ENCODE assay signal across 25 mouse cellular contexts in genomic region chr4:47140301-47140700, GRCm38 (mm10). TPM values are rescaled to one million over a fixed set of nuclear protein-coding genes. Genes with fewer than 3 reads are reported as not detected.
DNase-seq lines count a peak whose midpoint lies in the region; ATAC-seq lines count a peak whose summit lies in the region.
"Had no signal": no experiment of that assay in that cellular context is flagged by ENCODE, and none has a peak within 500 bp of the region (broad histone marks: within the 10 kb centered on the region; RNA-seq: fewer than 3 reads in every experiment).

No protein-coding gene starts in this region.

- no peak overlapping the region for H3K9ac ChIP-seq in forebrain, embryonic 11.5 days (ENCODE audit: low read length)
- H3K9ac ChIP-seq in heart, embryonic 12.5 days = no peak overlapping the region
- no peak overlapping the region for H3K9ac ChIP-seq in neural tube, embryonic 12.5 days
- H3K9ac ChIP-seq in neural tube, embryonic 15.5 days (replicated peaks) = no peak overlapping the region
- H3K9ac ChIP-seq: forebrain, embryonic 12.5 days; forebrain, embryonic 15.5 days; hindbrain, embryonic 13.5 days had no signal

- H3K36me3 ChIP-seq in forebrain, embryonic 10.5 days (replicated peaks) = no peaks in the 10 kb centered on the region
- H3K36me3 ChIP-seq in forebrain, embryonic 11.5 days (ENCODE audit: control insufficient read depth, insufficient read depth, low read length) = no peaks in the 10 kb centered on the region
- no peaks in the 10 kb centered on the region for H3K36me3 ChIP-seq in heart, embryonic 12.5 days
- no peaks in the 10 kb centered on the region for H3K36me3 ChIP-seq in neural tube, embryonic 12.5 days
- no peaks in the 10 kb centered on the region for H3K36me3 ChIP-seq in neural tube, embryonic 15.5 days
- H3K36me3 ChIP-seq: forebrain, embryonic 12.5 days; forebrain, embryonic 15.5 days; heart, embryonic 10.5 days; hindbrain, embryonic 13.5 days had no signal

- peak overlapping the region; percentile 77; the same call in 1 of the 2 replicates for H3K27ac ChIP-seq in forebrain, embryonic 10.5 days
- H3K27ac ChIP-seq in forebrain, embryonic 11.5 days (ENCODE audit: low read depth, low read length) = no peak overlapping the region
- no peak overlapping the region for H3K27ac ChIP-seq in heart, embryonic 12.5 days (ENCODE audit: poor library complexity, severe bottlenecking)
- no peak overlapping the region for H3K27ac ChIP-seq in neural tube, embryonic 12.5 days
- H3K27ac ChIP-seq in neural tube, embryonic 15.5 days (replicated peaks) = no peak overlapping the region
- H3K27ac ChIP-seq: forebrain, embryonic 12.5 days; forebrain, embryonic 15.5 days; hindbrain, embryonic 13.5 days; hindbrain, postnatal 0 days had no signal

- intact Hi-C loops in heart, postnatal 25 days (cut with DNase I) = no loop called here

- peaks cover 36% of the 10 kb centered on the region for H3K4me1 ChIP-seq in forebrain, embryonic 10.5 days
- no peaks in the 10 kb centered on the region; the same call in 1 of the 2 replicates for H3K4me1 ChIP-seq in forebrain, embryonic 11.5 days (replicated peaks; ENCODE audit: control insufficient read depth, insufficient read depth, low read length)
- peaks cover 15% of the 10 kb centered on the region; the same call in 1 of the 2 replicates for H3K4me1 ChIP-seq in heart, embryonic 12.5 days (replicated peaks)
- peaks cover 6% of the 10 kb centered on the region for H3K4me1 ChIP-seq in neural tube, embryonic 12.5 days
- H3K4me1 ChIP-seq in neural tube, embryonic 15.5 days = peaks cover 15% of the 10 kb centered on the region
- H3K4me1 ChIP-seq: forebrain, embryonic 15.5 days had no signal

- no peak for ATAC-seq in forebrain, embryonic 11.5 days (replicated peaks; ENCODE audit: low FRiP score)
- peak; percentile 33; the same call in 1 of the 2 replicates for ATAC-seq in heart, embryonic 12.5 days (ENCODE audit: insufficient number of reproducible peaks, low FRiP score)
- 0 out of 2 replicates have a peak, but pooled peaks have one; percentile 37 for ATAC-seq in neural tube, embryonic 12.5 days (ENCODE audit: low FRiP score, low read depth)
- no peak for ATAC-seq in neural tube, embryonic 15.5 days (ENCODE audit: low FRiP score)
- ATAC-seq: activated CD4-positive, CD25-positive, alpha-beta regulatory T cell, adult 4 months; forebrain, embryonic 15.5 days; inflammation-experienced regulatory T-cells, adult 6 months had no signal

- H3K9me3 ChIP-seq in forebrain, embryonic 10.5 days = no peaks in the 10 kb centered on the region
- H3K9me3 ChIP-seq in forebrain, embryonic 11.5 days (ENCODE audit: control insufficient read depth, low read length) = no peaks in the 10 kb centered on the region
- no peaks in the 10 kb centered on the region for H3K9me3 ChIP-seq in heart, embryonic 12.5 days (replicated peaks)
- H3K9me3 ChIP-seq in neural tube, embryonic 12.5 days = no peaks in the 10 kb centered on the region
- no peaks in the 10 kb centered on the region for H3K9me3 ChIP-seq in neural tube, embryonic 15.5 days (replicated peaks)
- H3K9me3 ChIP-seq: forebrain, embryonic 12.5 days; forebrain, embryonic 15.5 days; heart, embryonic 10.5 days; hindbrain, embryonic 13.5 days had no signal

- no peak for DNase-seq in forebrain, embryonic 10.5 days (ENCODE audit: extremely low spot score, low spot score)
- no peak for DNase-seq in forebrain, embryonic 11.5 days (ENCODE audit: low spot score)
- DNase-seq in heart, postnatal 25 days (ENCODE audit: low spot score) = no peak
- peak; percentile 24 for DNase-seq in kidney, adult 9 months
- no peak for DNase-seq in kidney, postnatal 25 days
- DNase-seq: adrenal gland, adult 8-10 months; adrenal gland, postnatal 25 days; cerebellum, adult 11-12 months; cerebellum, adult 8-10 months; cerebellum, postnatal 10 days; cerebellum, postnatal 36 days; embryo, embryonic 11 days; gastrocnemius, postnatal 10 days had no signal

- 92% methylated on average over 3 of the region's 3 CpGs for WGBS in forebrain, embryonic 10.5 days
- WGBS in forebrain, embryonic 11.5 days = 84% methylated on average over 3 of the region's 3 CpGs
- 77% methylated on average over 3 of the region's 3 CpGs for WGBS in heart, embryonic 12.5 days
- WGBS in neural tube, embryonic 12.5 days = 81% methylated on average over 3 of the region's 3 CpGs
- 90% methylated on average over 3 of the region's 3 CpGs for WGBS in neural tube, embryonic 15.5 days

- no peak overlapping the region for H3K4me3 ChIP-seq in forebrain, embryonic 10.5 days
- H3K4me3 ChIP-seq in forebrain, embryonic 11.5 days (ENCODE audit: low read depth, low read length) = no peak overlapping the region
- H3K4me3 ChIP-seq in heart, embryonic 12.5 days = no peak overlapping the region
- H3K4me3 ChIP-seq in neural tube, embryonic 12.5 days = no peak overlapping the region
- no peak overlapping the region for H3K4me3 ChIP-seq in neural tube, embryonic 15.5 days (replicated peaks)
- H3K4me3 ChIP-seq: forebrain, embryonic 12.5 days; forebrain, embryonic 15.5 days; heart, adult 2 months; heart, embryonic 10.5 days; hindbrain, embryonic 13.5 days had no signal

- H3K4me2 ChIP-seq in forebrain, embryonic 11.5 days (ENCODE audit: low read depth, low read length, severe bottlenecking) = no peak overlapping the region
- no peak overlapping the region for H3K4me2 ChIP-seq in heart, embryonic 12.5 days
- H3K4me2 ChIP-seq in neural tube, embryonic 12.5 days (replicated peaks) = no peak overlapping the region
- H3K4me2 ChIP-seq in neural tube, embryonic 15.5 days = no peak overlapping the region
- H3K4me2 ChIP-seq: forebrain, embryonic 12.5 days; forebrain, embryonic 15.5 days; hindbrain, embryonic 13.5 days had no signal

- H3K27me3 ChIP-seq in forebrain, embryonic 10.5 days (ENCODE audit: poor library complexity, severe bottlenecking) = no peaks in the 10 kb centered on the region
- H3K27me3 ChIP-seq in forebrain, embryonic 11.5 days (ENCODE audit: control insufficient read depth, insufficient read depth, low read length) = no peaks in the 10 kb centered on the region
- no peaks in the 10 kb centered on the region for H3K27me3 ChIP-seq in heart, embryonic 12.5 days (replicated peaks)
- no peaks in the 10 kb centered on the region for H3K27me3 ChIP-seq in neural tube, embryonic 12.5 days (replicated peaks)
- no peaks in the 10 kb centered on the region for H3K27me3 ChIP-seq in neural tube, embryonic 15.5 days (replicated peaks)
- H3K27me3 ChIP-seq: forebrain, embryonic 12.5 days; forebrain, embryonic 15.5 days had no signal

RNA-seq across cellular contexts. Expression of gene Galnt12, which starts 48.6 kb away (rescaled TPM):
- 15.8 and 17.6 TPM in 2 replicates for polyA plus RNA-seq in forebrain, embryonic 10.5 days (2016; fragmentation: Nextera tagmentation; extraction: Ambion mirVana)
- polyA plus RNA-seq in forebrain, embryonic 11.5 days (2014; fragmentation: Nextera tagmentation; extraction: Ambion mirVana) = 12.1 and 12.4 TPM in 2 replicates
- 1.8 and 2.2 TPM in 2 replicates for polyA plus RNA-seq in heart, embryonic 12.5 days (2016; fragmentation: Nextera tagmentation; extraction: Ambion mirVana)
- total RNA-seq in heart, postnatal 25 days (2021) = under 1 TPM; 0.18 to 0.39 TPM
- polyA plus RNA-seq in neural tube, embryonic 12.5 days (2016; fragmentation: Nextera tagmentation; extraction: Ambion mirVana) = 1.9 and 2.4 TPM in 2 replicates
- 1.3 and 5.0 TPM in 2 replicates for polyA plus RNA-seq in neural tube, embryonic 15.5 days (2015; fragmentation: Nextera tagmentation; extraction: Ambion mirVana)
- total RNA-seq: gastrocnemius, postnatal 36 days had no signal

Comparison
In these comparisons a context has a peak if more than half of its experiments do, and no peak if none do; other contexts are left out.
1. ATAC-seq: peak in heart, embryonic 12.5 days (single experiment) and neural tube, embryonic 12.5 days (single experiment); none in forebrain, embryonic 11.5 days (single experiment) and neural tube, embryonic 15.5 days (single experiment).